Mouse (Mus musculus) gastrocnemius, postnatal 14 days (tissue): ENCODE measurements around the gene Itpr2. TPM values are rescaled to one million over a fixed set of nuclear protein-coding genes. Genes with fewer than 3 reads are reported as not detected.

ENCODE experiments used
- DNase-seq: peaks from one replicate; pipeline ENCODE4 v3.0.0; 2021; ENCODE audit warnings: mixed read lengths
- intact Hi-C: fragments of 180-260 bp; cut with DNase I; formaldehyde crosslinking; loops from one replicate; pipeline ENCODE4 v1.15.1; 2025; ENCODE audit warnings: low total_unique reads
- total RNA-seq, 2 experiments: library from RNA; stranded (reverse); gene quantifications; 2 replicates each; pipeline ENCODE4 v1.2.3; 2021

Itpr2 gene
- total RNA-seq, 2 experiments from 2014 or later: 9.1 to 14.6 TPM

GRCm38 (mm10) chr6:146110832-146111741 lies 390.9 kb downstream of the Itpr2 start:
- intact Hi-C loops: no loop called here
- DNase-seq: no peak

GRCm38 (mm10) chr6:146110425-146110824 lies 391.6 kb downstream of the Itpr2 start:
- intact Hi-C loops: no loop called here
- DNase-seq: no peak

- intact Hi-C loops: no loop called here
- DNase-seq: no peak
Measured at GRCm38 (mm10) chr6:146108695-146109094, 393.3 kb downstream of the Itpr2 start.

- intact Hi-C loops: no loop called here
- DNase-seq: no peak
Measured at GRCm38 (mm10) chr6:146107117-146107832, 394.7 kb downstream of the Itpr2 start.

GRCm38 (mm10) chr6:146083056-146083961 lies 418.7 kb downstream of the Itpr2 start:
- intact Hi-C loops: no loop called here
- no peak for DNase-seq

- intact Hi-C loops: no loop called here
Measured at GRCm38 (mm10) chr6:146082476-146082875, 419.5 kb downstream of the Itpr2 start.

GRCm38 (mm10) chr6:146081578-146081977 lies 420.4 kb downstream of the Itpr2 start:
- intact Hi-C loops: no loop called here
- DNase-seq: no peak

More at GRCm38 (mm10) chr6:146082476-146082875, 419.5 kb downstream of the Itpr2 start:
- no peak for DNase-seq

GRCm38 (mm10) chr6:146080546-146081512 lies 421.2 kb downstream of the Itpr2 start:
- intact Hi-C loops: no loop called here
- no peak for DNase-seq

GRCm38 (mm10) chr6:146079734-146080443 lies 422.1 kb downstream of the Itpr2 start:
- no peak for DNase-seq
- intact Hi-C loops: no loop called here

GRCm38 (mm10) chr6:146079261-146079660 lies 422.8 kb downstream of the Itpr2 start:
- DNase-seq: peak; percentile 85
- intact Hi-C loops: no loop called here

- DNase-seq: no peak
- intact Hi-C loops: no loop called here
Measured at GRCm38 (mm10) chr6:146078136-146078535, 423.9 kb downstream of the Itpr2 start.

GRCm38 (mm10) chr6:146077124-146077889 lies 424.7 kb downstream of the Itpr2 start:
- no peak for DNase-seq
- intact Hi-C loops: no loop called here

GRCm38 (mm10) chr6:146072842-146073241 lies 429.2 kb downstream of the Itpr2 start:
- DNase-seq: no peak
- intact Hi-C loops: no loop called here

GRCm38 (mm10) chr6:146071883-146072282 lies 430.1 kb downstream of the Itpr2 start:
- intact Hi-C loops: no loop called here
- no peak for DNase-seq
